Mouse (Mus musculus) urinary bladder, adult 18-20 months (tissue): Measurements from ENCODE around the gene Erich4.

ENCODE experiments used
- DNase-seq, 2 experiments: peaks; one replicate each; pipeline ENCODE4 v3.0.0; 2022; ENCODE audit warnings: low spot score in 2 of 2, mixed read lengths in 2 of 2

Erich4 gene

DNA sequence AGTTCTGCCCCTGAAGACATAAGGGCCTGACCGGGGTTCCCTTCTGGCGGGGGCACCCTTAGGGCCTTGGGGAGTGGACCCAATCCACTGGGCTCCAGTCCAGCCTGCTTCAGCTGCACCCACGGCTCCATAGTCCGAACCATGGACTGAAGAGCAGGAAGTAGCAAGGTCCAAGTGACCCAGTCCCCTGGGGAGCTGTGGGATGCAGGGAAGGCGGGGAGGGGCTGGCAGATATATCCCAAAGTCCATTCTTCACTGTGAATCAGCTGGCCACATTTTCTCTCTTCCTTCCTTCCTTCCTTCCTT is at the start of gene Erich4:
Gene Erich4, minus strand, starts transcription at position 187 of the 306 bp plus-strand sequence.
- no peak for DNase-seq

DNA sequence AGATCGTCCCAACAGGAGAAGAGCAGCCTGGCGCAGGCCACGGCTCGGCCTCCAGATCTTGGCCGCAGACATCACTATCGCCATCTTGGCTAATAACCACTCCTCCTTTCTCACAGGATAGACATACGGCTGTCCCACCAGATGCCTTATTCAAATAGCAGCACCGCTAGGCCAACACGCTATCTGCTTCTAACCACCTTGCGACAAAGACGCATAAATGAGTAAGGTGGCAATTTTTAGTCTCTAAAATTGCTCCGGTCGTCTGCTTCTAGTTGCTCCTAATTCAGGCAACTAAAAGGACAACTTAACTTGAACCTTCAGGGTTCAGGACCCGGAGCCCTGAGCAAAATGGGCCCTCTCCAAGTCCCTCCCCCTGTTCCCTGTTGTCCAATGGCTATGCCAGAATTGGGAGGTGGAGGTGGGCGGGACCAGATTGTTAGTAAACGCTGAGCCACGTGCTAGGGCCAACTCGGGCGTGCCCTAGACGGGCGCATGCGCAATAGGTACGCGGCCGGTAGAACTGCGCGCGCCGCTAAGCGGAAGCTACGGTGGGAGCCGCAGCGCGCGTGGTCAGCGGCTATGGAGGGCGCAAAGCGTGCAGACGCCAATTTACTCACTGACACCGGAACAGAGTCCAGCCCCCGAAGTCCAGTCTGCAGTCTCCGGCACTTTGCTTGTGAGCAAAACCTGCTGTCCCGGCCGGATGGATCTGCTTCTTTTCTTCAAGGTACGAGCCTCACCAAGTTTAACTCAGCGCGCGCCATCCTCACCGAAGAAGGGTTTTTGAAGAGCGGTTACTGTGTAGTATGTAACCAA is 43.2 kb upstream of the Erich4 start, which contains the start of the genes Bckdha and Exosc5:
Gene Bckdha, minus strand, starts transcription at position 325 of the 816 bp plus-strand sequence.
Gene Exosc5, plus strand, starts transcription at position 508 of the 816 bp plus-strand sequence.
- DNase-seq = peak; percentile 92 to 98

DNA sequence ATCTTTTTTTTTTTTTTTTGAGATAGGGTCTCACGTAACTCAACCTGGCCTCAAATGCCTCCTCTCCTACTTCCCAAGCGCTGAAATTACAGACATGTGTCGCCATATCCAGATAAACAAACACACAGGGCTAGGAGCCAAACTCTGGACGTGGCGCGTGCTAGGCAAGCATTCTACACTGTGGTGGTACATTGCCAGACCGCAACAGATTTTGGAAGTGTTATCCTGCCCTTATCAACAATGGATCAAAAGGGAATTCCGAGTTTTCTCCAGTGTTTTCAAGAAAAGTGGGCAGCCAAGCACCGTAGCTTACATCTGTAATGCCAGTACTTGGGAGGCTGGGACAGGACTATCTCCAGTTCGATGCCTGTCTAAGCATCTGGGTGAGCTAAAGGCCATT is 42.1 kb upstream of the Erich4 start:
- no peak for DNase-seq

DNA sequence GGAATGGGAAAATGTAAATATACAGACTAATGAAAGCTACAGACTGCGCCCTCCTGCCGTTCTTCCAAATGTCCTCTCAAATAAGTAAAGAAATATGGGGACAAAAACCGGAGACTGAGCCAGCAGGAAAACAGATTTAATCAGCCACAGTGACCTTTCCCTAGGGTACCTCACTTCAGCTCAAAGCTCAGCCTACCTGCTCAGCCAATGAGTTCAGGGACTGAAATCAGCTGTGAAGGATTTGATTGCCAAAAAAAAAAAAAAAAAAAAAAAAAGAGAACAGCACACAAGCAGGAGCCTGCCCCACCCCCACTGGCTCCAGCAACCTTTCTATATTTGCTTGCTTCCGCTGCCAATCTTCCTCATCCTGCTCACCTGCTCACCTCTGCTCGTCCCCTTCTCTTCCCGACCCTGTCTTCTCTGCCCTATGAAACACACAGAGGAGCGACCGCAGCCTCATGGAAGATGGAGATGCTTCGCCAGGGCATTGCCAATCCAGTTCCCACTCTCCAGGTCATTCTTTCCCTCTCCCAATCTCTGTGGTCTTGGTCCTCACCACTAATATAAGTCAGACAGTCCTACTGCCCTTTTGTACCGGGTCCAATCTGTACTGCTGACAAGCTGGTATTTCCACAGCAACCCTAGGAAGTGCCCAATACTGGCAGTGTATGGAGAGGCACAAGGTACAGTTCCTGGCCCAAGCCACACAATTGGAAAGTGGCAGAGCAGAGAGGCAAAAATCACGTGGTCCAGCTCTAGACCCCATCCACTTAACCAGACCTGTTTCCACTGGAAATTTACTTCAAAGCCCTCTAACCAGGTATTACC is 40.1 kb upstream of the Erich4 start:
- no peak for DNase-seq

DNA sequence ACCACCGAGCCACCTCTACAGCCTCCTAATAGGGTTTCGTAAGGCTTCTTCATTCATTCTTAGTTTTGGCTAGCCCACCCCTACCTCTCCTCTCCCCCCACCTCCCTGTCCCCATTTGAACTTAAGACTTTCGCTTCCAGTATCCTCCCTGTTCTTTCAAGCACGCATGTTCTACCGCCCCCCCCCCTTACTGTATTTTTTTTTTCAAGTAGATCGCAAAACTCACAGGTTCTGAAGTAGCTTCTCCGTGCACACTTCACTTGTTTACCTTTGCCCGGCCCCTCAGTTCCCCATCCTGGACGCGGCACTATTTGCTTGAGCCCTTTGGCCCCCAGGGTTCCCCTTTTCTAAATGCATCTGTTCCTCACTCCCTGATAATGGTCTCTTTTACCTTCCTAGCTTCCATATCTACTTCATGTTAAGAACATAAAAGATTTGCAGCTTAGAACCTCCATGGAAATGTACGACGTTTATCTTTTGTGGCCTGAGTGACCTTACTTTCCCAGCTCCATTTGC is 36.6 kb upstream of the Erich4 start:
- DNase-seq = no peak

DNA sequence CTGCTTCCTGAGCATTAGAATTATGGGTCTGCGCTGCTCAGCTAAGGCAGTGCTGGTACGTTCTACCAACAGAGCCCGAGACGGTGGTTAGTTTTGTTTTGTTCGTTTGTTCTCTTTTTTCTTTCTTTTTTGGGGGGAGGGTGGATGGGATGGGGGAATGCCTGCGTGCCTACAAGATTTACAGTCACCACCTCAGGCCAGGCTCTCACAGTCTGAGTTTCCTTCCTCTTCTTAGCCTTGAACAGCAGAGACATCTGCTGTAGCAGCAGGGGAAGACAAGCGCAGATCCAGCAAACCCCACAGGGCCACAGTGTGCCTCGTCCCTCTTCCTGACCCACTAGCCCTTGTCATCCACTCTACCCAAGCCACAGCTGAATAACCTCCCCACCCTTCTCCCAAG is 35.6 kb upstream of the Erich4 start:
- DNase-seq = no peak

DNA sequence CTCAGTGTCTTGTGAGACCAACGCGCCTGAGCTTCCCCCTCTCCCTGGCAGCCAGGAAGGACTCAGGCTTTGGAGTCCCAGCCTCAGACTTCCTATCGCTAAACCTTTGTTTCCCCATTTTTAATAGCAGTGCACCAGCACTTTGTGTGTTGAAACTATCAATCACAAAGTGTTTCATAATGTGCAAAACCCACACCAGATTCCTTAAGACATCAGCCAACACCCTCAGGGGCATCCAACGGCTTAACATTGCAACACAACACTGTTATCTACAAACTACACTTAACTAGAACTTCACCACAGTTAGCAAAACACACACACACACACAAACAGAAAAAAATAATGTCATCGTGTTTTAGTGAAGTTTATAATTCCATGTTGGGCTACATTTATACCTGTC is 34.1 kb upstream of the Erich4 start:
- DNase-seq = no peak

DNA sequence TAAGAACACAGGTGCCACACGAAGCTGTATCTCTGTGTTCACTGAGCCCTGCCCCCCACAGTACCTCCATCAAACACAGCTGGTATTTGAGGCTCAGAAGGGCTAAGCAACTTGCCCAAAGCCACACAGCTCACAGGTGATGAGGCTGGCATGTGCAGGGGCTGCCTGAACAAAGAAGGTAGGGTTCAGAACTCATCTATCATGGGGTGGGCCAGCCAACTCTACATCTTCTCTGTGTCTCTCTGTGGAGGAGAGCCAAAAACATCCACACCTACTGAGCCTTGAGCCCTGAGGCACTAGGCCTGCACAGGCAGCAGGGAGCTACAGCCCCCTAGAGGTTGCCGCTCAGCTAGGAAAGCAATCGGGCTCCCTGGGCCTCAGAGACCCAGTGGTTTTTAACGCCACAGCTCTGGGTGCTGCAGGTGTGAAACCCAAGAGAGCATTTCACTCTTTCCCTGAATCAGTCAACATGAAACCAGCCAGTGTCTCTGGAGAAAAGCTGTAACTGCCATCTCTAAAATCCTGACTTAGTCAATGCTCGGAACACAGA is 32.0 kb upstream of the Erich4 start:
- no peak for DNase-seq

DNA sequence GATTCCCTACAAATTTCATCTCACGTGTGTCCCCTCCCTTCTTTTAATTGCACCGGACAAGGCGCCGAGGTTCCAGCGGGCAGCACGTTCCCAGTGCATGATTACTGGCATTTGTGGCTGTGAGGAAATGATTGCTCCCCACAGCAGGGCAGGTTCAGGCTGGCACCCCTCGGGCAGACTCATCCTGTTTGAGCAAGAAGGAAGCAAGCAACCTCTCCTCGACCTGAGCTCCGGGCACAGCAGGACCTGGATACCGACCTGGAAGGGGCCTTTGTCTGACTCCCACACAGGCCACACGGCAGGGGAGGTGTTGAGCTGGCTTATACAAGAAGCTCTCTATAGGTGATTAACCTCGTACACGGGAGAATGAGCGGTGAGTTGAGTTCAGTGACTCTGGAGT is 29.4 kb upstream of the Erich4 start:
- DNase-seq = peak; percentile 42 to 62

DNA sequence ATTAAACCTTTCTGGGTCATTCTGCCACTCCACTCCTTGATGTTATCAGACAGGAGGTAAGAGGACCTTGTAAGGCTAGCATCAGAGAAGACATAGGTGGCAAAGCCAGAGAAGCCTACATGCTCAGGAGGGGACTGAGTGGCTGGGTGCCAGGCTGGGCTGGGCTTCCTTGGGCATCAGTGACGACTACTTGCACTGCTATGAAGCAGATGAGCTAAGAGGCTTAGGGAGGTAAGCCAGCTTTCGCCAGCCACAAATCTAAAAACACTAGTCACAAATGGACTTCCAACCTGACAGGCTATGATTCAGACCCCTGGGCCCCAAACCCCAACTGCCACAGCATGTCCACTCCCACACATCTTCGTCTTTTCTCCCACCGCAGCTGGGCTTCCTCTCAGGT is 28.9 kb upstream of the Erich4 start:
- DNase-seq = no peak

DNA sequence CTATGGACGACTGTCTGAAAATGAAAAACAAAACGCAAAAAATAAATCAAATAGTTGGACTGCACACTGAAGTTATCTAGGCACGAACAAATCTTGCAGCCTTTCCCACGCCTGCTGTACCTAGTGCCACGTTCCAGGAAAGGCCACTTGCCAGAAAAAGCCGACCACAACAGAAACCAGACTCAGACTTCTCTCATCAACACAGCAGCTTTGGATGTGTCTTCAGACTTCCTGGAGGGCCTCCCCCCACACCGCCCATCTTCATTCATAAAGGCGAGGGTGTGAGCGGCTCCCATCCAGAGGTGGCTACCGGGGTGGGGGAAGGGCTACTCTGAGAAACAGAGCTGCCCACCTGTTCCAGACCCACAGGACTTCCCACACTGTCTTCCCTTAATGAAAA is 28.4 kb upstream of the Erich4 start:
- DNase-seq = no peak

DNA sequence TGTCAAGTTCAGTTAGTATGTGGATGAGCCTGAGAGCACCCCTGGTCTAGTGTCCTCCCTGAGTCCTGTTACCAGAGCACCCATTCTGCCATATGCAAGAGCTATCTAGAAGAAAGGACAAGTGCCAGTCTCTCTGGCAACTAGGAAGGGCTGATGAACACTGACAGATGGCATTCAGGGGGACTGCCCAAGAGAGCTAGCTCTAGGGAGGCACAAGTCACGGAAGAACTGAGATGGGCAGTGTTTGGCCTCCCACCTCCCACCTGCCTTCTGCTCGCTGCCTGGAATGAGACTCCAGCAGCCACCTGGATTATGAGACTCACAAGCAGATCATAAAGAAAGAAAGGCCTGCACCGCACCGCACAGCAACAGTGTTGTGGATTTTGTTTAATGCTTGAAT is 24.1 kb upstream of the Erich4 start:
- DNase-seq = no peak

DNA sequence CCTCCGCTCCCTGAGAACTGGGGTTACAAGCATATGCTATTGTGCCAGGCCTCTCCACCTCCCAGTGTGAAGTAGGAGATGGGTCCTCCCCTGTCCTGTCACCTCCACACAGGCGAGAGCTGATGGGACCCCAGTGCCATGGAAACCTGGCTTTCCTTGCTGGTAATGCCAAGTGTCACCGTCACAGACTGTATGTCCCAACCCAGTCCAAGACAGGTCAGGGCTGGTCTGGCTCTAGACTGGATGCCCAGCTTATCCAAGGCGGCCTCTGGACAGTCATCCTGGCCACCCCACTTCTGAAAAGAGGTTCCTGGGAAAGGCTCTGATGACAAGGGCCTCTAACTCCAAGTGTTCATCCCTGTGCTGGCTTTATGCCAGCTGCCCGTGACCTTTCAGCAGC is 21.4 kb upstream of the Erich4 start:
- DNase-seq = no peak

DNA sequence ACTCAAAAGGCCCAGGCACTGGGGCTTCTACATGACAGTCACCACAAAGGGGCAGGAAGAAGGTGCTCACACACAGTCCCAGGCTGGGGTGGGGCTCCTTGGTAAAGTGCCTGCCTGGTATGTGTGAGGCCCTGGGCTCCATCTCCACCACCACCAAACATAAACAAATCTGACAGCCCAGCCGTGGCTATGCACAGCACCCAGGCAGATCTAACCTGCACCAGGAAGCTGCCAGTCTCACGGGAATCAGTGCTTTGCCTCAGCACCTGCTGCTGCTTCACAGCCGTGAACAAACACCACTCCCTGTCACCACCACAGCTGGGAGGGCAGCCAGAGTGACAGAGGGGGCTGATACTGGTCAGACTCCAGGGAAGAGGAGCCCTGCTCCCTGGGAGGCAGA is 20.7 kb upstream of the Erich4 start:
- DNase-seq = no peak

DNA sequence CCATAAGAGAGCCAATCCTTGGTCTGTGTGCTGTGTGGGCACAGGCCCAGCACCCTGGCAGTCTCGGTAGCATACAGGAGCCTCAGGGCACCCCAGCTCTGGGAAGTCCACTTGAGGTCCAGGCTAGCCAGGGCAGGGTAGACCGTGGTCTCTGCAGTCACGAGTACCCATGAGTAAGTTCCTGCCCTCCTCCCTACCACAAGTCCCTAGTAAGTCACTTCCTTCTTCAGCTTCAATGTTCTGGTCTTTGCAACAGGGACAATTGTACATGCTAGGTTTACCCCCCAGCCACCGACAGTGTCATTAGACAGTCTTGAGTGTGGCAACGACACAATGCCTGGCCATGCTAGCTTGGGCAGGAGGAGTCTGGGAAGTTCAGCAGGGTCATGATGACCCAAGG is 17.0 kb upstream of the Erich4 start:
- no peak for DNase-seq

DNA sequence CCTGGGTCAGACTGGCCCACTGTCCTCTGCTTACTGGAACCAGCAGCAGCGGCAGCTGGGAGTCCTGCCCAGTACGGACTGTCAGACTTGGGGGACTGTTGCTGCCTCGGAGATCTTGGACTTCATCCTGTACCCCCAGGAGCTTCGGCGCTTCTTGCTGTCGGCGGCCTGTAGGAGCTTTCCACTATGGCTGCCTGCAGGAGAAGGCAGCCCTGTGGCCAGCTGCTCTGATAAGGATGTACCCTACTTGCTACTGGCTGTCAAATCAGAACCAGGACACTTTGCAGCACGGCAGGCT is 12.6 kb upstream of the Erich4 start:
- DNase-seq = no peak

DNA sequence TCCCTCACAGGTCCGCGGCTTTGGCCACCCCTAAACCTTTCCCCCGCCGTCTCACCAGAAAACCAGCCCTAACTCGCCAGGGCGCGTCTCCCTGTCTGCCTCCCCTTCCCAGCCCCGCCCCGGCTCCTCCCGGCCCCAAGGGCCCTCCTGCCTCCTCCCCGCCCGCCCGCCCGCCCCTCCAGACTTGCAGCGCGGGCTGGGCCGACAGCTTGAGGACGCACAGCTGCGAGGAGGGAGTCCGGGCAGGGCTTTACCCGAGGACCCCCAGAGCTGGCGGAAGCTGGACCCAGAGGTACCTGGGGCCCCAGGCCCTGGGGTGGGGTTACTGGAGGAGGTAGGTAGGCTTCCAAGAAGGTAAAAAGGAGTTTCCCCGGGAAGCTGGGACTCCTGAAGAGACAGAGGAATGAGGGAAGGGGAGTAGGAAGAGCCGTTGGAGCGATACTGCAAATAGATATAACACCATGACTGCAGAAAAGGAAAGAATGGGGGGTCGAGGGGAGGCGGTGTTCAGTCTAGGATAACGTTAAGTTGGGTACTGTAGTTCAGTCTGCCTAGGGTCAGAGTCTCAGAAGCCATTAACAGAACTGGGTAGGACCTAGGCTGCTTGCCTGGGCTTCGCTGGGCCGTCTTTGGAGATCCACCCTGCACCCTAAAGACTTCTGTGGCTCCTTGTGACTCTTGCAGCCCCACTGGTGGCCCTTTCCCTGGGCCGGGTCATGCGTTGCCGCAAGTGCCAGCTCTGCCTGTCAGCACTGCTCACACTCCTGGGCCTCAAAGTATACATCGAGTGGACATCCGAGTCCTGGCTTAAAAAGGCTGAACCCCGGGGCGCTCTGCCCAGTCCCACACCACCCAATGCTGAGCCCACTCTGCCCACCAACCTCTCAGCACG is 12.0 kb upstream of the Erich4 start:
- DNase-seq = peak; percentile 67 to 84

DNA sequence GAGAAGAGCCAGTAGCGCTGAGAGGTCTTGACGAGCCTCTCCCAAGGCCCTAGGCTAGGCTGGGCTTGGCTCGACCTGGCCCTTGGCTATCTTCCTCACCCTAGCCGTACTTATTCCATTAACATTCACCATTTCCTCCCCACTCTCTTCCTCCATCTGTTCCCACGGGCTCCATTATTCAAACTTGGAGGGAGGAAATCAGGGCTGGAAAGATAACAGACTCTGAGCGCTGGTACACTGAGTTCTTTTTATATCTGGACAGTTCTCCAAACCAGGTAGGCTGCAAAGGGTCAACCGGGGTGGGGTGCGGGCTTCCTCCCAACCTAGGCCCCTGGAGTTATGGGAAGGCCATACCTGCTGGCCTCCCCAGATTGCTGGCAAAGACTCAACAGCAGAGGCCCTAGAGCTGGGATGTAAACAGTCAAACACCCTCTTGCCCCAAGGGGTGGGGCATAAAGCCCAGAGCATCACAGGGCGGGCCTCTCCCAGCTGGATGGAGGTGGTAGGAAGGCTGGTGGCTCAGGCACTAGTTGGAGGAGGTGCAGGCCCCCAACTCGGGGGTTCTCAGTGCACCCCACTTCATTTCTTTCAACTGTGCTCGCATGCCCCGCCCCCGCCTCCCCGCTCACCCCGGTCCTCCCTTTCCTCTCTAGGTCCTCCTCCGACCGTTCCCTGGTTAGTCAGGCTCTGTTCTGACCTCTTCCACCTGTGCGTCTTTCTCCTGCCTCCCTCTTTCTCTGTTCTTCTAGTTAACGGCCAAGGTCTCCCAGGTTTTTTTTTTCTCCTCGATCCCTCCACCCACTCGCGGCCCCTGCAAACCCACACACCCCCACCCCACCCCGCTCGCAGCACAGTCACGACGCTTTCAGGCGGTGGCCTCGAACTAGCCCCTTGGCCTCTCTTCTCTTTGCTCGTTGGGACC is 11.1 kb upstream of the Erich4 start, which contains the start of gene B3gnt8:
Gene B3gnt8, plus strand, starts transcription at position 146 of the 922 bp plus-strand sequence.
- peak; percentile 36 to 66 for DNase-seq

DNA sequence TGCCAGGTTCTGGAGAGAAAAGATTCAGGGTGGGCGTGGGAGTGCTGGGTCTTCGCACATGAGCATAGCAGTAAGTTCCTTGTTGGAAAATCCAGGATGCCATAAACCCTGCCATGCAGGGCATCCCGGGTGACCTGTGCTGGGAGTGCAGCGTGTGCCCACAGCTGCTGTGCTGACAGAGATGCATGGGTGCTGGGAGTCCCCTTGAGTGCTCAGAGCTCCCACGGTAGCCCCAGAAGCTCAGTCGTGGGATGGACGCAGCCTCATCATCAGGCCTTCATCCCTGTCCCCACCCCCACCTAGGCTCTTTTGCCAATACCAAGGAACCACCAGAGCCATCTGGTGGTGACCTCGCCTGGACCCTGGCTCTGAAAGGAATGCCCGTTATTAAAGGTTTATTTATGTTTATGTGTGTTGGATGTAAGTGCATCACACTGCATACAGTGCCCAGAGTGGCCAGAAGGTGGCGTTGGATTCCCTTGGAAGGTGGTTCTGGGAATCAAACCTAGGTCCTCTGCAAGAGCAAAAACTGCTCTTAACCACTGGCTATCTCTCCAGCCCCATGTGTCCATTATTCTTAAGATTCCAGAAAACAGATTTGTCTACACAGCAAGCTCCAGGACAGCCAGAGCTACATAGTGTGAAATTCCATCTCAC is 10.0 kb upstream of the Erich4 start:
- no peak for DNase-seq

DNA sequence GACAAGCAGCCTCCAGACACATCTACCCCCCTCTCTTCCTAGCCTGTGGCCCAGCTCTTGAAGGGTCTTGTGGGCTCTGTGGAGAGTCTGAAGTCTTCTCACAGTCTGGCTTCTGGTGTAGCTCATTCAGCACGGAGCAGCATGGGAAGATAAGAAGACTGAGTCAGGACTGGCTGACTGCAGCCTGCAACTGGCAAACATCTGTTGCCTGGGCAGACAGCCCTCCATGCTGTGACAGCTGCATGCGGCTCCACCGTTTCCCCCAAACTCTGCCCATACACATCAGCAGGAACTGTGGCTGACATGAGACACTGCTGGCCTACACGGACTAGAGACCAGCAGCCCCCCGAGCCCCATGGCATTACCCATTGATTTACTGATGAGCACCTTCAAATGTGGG is 9.2 kb upstream of the Erich4 start:
- DNase-seq = no peak
